Mouse (Mus musculus): ENCODE measurements at regions not wholly inside any gene's neighbourhood (a gene's known extent, or its start where the extent isn't known, plus 50 kb on each side); places are given as distances from the start of the nearest gene placed in this dataset.

DNA sequence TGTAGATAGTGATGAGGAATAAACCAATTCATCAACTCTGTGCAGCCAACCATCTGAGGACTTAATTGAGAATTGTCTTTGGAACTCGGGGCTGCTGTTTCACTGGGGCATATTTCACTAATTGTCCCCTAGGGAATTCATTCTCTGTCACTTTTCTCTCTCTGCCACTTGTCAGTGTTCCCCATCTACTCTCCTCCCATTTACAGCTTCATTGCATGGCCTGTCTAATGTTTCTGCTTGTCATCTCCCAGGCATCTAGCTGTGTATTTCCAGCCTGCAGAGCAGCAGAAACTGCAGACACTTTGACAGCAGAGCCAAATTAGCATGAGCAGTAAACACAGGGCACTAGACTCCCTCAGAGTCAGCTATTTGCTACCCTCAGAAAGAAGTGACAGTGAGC lies 1105.2 kb downstream of the Ntrk3 start:
- no peak for DNase-seq (ENCODE audit: low spot score in 2 of 2)

DNA sequence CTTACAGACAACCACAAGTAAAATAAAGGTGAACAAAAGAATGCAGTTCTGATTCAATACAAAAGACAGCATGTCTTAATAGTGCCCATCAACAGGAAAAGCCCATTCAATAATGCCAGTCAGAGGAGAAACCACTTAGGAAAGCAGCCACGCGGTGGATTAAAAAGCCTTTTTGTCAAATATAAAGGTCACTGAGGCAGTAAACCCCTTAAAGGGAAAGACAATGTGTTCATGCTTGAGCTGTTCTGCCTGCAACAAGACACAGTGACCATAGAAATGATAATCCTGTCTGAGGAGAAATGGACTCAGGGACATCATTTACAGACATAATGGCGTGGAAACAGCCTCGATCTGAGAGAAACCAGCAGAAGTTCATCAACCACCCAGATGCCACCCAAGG lies 1114.3 kb downstream of the Ntrk3 start:
- no peak for DNase-seq (ENCODE audit: low spot score in 2 of 2)

DNA sequence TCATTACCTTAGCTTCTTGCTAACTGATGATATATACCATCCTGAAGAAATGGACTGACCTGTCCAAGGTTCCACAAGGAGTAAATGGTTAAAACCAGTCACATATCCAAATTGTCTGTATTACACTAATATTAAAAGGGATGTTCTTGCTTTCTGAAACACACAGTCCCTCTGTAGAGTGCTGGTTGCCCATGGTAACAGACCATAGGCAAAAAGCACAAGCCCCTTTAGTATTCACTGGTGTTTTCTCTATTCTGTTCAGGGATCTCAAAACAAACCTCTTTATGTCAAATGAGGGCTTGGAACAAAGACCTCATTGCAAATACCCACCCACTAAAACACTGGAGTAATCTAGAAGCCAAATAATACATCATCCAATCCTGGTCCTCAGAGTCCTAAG lies 1114.9 kb downstream of the Ntrk3 start:
- no peak for DNase-seq (ENCODE audit: low spot score in 2 of 2)

DNA sequence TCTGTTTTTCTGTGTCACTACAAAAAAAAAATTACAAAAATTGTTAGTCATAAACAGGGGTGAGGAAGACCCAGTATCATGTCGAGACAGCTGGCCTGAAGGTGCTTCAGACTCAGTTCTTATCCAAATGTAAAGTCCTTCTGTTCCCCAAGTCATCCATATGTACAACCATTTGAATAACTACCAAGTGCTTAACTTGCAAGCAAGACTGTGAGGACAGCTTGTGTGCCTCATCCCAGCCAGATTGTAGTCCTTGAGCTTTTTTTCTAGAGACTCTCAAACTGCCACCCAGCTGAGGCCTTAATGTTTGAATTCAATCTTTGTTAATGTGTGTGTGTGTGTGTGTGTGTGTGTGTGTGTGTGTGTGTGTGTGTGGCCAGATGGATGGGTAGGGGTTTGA lies 1164.9 kb downstream of the Ntrk3 start:
- no peak for DNase-seq (ENCODE audit: low spot score in 2 of 2)

DNA sequence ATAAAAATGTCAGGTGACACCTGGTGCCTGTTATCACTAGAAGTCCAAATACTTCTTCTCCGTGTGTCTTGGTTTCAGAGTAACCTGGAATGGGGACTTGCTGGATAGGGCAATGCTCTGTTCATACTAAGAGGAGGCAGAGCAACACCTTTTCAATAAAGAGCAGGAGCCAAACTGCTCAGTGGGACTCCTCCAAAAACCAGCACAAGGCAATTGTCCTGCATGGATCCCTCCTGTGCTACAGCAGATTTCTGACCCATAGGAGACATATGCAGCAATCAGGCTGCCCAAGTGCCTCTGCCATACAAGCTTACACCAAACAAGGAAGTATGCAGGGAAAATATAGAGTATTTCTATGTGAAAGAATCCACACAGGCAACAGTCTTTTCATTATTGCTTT lies 1178.7 kb downstream of the Ntrk3 start:
- DNase-seq (ENCODE audit: low spot score in 2 of 2), result no peak

DNA sequence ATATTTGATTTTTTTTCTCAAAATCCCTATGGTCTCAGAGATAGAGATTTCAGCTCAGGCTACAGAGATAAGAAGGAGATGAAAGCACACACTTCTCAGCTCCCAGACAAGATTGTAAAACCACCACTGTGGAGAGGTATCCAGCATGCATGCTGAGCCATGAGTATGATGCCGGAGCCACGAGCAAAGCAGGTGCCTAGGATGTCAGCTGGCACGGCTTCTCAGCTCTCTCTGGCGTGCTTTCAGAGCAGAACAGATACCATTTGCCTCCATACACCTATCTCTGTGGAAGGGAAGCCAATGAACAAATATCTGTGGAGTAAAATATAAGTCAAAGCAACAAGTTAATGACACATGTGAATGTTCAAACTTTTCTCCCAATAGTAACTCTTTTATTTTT lies 1179.3 kb downstream of the Ntrk3 start:
- no peak for DNase-seq (ENCODE audit: low spot score in 2 of 2)

DNA sequence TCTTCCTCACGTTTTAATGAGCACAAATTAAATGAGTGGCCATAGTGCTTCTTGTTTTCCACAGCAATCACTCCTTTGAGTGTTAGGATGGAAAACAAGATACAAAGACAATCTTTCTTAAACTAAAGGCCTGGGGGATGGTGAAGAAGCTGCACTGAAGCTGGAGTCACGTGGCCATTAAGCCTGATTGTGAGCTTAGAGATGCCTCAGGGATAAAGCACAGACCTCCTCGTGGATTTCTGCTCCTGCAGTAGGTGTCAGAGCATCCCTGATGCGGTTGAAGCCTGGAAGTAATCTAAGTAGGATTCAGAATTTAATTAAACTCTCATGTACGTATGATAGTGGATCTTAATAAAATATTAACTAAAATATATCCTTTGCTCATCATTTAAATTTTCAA lies 1200.9 kb downstream of the Ntrk3 start:
- no peak for DNase-seq (ENCODE audit: low spot score in 2 of 2)

DNA sequence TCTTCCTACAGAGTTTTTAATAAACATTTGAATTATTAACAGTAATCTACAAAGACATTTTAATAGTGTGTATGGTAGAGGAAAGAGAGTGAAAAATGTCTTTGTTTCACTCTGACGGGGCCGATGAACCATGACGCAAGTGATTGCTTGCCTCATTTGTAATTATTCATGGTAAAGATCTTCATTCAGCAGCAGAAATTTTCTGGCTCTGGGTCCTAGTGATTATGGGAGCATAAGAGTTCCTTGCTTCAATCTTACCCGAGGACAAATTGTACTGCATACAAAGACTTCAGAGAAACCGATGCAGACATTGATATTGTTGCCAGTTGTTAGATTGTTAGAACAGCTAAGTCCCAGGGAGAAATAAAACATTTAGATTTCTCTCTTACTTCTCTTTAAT lies 1209.9 kb downstream of the Ntrk3 start:
- no peak for DNase-seq (ENCODE audit: low spot score in 2 of 2)

DNA sequence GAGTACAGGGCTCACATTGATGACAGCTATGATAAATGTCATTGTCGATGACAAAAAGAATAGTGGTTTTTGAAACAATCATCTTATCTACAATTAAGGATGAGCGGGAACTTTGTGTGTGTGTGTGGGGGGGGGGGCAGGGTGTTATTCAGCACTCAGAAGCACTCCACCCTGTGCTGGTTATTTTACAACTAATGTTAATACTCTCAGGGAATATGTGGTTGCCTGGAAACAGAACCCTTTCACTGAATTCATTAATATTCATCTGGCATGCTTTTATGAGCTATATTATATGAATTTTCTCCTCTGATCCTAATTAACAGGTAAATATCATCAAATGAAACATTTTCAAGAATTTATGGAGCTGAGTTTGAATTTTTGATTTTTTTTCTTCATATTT lies 1228.2 kb downstream of the Ntrk3 start:
- DNase-seq (ENCODE audit: low spot score in 2 of 2), result no peak

DNA sequence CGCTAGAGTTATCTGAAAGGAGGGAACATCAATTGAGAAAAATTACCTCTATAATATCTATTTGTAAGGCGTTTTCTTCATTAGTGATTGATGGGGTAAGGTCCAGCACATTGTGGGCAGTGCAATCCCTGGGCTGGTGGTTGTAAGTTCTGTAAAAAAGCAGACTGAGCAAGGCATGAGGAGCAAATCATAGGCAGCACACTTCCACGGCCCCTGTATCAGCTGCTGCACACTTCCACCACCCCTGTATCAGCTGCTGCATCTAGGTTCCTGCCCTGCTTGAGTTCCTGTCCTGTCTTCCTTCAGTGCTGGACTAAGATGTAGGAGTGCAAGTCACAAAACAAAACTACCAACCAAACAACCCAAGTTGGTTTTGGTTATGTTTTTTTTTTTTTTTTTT lies 1230.2 kb downstream of the Ntrk3 start:
- DNase-seq (ENCODE audit: low spot score in 2 of 2), result no peak

DNA sequence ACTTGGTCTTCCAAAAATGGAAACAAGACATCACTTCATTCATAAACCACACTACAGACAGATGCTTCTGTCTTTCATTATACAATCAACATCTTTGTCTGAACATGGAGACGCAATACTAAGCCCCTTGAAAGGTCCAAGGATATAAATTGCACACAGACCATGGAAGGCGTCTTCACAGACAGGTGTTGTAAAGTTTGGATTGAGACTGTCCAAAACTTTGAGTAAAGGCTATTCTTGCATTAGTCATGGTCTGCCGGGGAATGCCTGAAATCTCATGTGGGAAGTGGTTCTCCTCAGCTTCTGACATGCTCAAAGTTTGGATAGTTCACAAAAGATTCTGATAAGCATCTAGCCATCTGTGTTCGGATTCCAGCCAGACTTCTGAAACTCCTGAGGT lies 1235.2 kb downstream of the Ntrk3 start:
- no peak for DNase-seq (ENCODE audit: low spot score in 2 of 2)

DNA sequence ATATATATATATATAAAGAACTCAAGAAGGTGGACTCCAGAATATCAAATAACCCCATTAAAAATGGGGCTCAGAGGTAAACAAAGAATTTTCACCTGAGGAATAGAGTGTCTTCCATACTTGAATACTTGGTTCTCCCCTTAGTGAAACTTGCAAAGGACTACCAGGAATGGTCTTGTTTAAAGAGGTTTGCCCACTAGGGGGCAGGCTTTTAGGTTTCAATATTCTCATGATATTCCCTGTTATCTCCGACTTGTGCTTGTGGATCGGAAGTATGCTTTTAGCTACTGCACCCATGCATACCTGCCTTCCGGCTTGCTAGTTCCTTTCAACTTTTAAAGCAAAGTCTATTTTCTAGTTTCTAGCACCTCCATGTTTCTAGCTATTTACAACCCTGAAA lies 1242.7 kb downstream of the Ntrk3 start:
- no peak for DNase-seq (ENCODE audit: low spot score in 2 of 2)

DNA sequence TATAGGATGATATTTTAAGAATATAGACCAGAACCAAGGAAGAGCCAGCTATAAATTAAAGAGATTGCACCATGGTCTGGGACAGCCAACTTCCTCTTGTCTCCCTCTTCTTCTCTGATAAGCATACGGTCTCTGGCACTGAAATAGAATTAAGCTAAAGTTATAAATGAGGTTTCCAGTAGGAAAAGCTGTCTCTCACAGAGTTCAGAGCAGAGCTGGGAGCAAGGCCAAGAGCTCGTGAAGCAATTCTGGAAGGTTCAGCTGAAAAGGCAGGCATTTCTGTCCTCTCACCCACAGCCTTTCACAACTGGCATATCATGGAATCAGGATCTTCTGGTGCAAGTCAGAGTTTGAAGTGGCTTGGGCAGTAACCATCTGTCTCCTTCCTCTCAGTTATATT lies 1247.8 kb downstream of the Agbl1 start:
- DNase-seq (ENCODE audit: low spot score in 2 of 2), result no peak

DNA sequence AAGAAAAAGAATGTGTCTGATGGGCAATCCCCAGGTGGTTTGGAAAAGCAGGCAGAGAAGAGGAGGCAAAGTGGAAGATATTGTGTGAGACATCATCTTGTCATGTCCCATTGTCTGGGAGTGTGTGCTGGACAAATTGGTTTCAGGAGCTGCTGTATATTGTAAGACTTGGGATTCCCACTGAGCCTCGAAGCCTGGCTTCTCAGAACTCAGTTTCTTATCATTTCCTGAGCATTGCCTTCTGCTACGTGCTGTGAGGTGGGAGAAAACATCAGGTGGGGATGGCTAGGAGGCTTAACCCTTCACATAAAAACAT lies 1216.3 kb downstream of the Agbl1 start:
- DNase-seq (ENCODE audit: low spot score in 2 of 2), result no peak

DNA sequence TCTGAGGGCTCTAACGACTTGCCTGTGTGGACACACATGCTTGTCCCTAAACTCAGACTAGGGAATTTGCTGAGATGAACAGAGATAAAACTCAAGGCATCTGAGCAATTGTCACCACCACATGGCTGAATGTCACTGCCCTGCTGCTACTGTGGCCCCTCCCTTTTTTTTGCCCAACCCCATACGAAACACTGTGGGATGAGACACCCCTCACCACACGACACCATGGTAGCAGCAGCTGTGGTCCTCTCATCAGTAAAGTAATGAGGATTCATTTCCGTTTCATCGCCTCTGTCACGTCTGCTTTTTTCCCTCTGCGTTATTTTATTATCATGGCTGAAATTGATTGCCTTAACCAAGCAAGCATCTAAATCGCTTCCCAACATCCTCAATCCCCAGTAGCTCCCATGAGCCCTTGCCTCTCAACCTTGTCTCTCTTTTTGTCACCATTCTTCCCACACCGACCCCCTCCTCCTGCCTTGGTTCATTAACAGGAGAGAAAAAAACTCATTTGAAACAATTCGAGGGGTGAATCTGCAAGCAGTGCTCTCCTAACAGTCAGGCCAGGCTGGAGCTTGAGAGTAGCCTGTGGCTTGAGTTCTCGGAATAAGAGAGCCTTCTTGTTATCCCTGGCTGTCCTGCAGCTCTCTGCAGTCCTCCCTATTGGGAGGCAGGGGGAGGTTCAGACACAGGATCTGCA lies 1215.8 kb downstream of the Agbl1 start:
- peak in 1 of 2 experiments; percentile 2 for DNase-seq (ENCODE audit: low spot score in 2 of 2)

DNA sequence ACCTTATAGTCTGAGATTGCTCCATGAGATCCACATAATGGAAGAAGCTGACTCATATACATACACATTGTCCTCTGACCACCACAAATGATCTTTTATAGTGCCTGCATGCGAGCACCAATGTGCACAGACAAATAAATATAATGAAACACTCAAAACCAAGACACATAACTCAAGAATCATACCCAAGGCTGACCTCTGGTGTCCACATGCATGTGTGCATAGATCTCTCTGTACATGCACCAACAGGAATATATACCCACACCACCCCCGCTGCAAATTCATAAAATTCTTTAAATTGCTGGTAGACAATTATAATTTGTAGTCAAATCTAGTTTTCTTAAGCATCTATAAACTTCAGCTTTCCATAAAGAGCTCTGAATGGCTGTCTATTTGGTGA lies 1211.9 kb downstream of the Agbl1 start:
- DNase-seq (ENCODE audit: low spot score in 2 of 2), result no peak

DNA sequence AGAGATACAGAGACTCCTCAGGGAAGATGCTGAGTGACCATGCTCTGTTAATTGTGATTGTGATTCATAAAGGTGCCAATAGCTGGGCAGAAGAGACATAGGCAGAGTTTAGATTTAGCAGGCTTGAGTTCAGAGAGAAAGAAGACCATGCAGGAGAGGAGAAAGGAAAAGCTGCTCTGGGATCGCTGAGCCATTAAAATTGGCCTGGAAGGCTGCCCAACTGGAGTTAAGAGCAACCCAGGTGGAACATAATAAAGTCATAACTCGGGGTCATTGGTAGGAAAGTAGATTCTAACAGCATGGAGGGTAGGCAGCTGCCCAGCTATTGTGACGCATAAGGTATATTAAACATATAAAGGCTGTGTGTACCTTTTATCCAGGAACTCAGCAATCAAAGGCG lies 1183.9 kb downstream of the Agbl1 start:
- DNase-seq (ENCODE audit: low spot score in 2 of 2), result no peak

All from cerebellum, postnatal 4 days (tissue).